Mouse (Mus musculus): ENCODE measurements at regions not wholly inside any gene's neighbourhood (a gene's known extent, or its start where the extent isn't known, plus 50 kb on each side); places are given as distances from the start of the nearest gene placed in this dataset.

DNA sequence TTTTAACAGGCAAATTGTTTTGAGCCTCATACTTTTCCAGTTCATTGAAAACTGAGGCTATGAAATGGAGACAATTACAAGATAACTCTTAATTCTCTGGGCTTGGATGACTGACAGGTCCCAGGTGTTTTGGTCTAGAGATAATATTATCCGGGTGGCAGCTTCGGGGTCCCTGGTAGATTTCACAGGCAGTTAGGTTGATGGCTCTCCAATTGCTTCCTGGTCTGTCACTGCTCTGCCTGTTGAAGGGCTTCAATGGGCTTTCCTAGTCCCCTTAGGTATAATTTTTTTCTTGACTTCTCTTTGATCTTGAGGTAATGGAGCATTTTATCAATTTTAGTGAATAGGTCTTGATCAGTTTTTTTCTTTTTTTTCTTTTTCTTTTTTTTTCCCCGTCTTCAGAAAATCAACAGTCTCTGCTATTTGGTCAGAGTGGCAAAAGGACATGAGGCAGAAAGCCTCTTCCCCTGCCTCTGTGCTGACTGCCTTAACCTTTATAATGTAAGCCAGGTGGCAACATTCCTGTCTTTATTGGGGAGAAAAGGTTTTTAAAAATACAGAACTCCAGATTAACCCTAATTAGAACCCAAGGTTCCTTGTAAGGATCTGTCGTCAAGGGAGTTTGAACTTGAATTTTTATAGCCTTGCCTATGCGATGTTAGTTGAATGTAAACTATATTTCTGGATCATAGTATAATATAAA lies 896.0 kb upstream of the Flrt2 start:
- Histone ChIP-seq H3K27ac (no peak overlapping the region), H3K9me3 (ENCODE audit: low read length) (no peaks in the 10 kb centered on the region), H3K27me3 (ENCODE audit: insufficient read depth, low read length) (no peaks in the 10 kb centered on the region), H3K9ac (replicated peaks; ENCODE audit: low read length) (no peak overlapping the region), H3K4me1 (ENCODE audit: insufficient read depth, low read length) (no peaks in the 10 kb centered on the region), H3K4me3 (ENCODE audit: low read length) (no peak overlapping the region), H3K4me2 (ENCODE audit: low read depth, low read length) (no peak overlapping the region), H3K36me3 (ENCODE audit: insufficient read depth, low read length) (no peaks in the 10 kb centered on the region)
- 67% methylated on average over 5 of the region's 5 CpGs for WGBS
- DNase-seq (ENCODE audit: low spot score) (no peak), ATAC-seq (no peak)
- no peak for TF ChIP-seq CTCF (IDR thresholded peaks at IDR 0.05; ENCODE audit: low read depth)

- no peaks in the 10 kb centered on the region for H3K4me1 ChIP-seq (ENCODE audit: insufficient read depth, low read length)
- WGBS = 85% methylated on average over 1 of the region's 1 CpGs
- TF ChIP-seq CTCF (IDR thresholded peaks at IDR 0.05; ENCODE audit: low read depth) = no peak
Measured at GRCm38 (mm10) chr12:94804692-94805091, 887.3 kb upstream of the Flrt2 start.

GRCm38 (mm10) chr12:94831400-94831799 lies 860.6 kb upstream of the Flrt2 start:
- 72% methylated on average over 2 of the region's 2 CpGs for WGBS
- ATAC-seq (no peak), DNase-seq (ENCODE audit: low spot score) (no peak)
- Histone ChIP-seq H3K9me3 (ENCODE audit: low read length) (no peaks in the 10 kb centered on the region), H3K4me1 (ENCODE audit: insufficient read depth, low read length) (no peaks in the 10 kb centered on the region), H3K27me3 (ENCODE audit: insufficient read depth, low read length) (no peaks in the 10 kb centered on the region), H3K9ac (replicated peaks; ENCODE audit: low read length) (no peak overlapping the region), H3K4me3 (ENCODE audit: low read length) (no peak overlapping the region), H3K27ac (no peak overlapping the region), H3K4me2 (ENCODE audit: low read depth, low read length) (no peak overlapping the region), H3K36me3 (ENCODE audit: insufficient read depth, low read length) (no peaks in the 10 kb centered on the region)
- TF ChIP-seq CTCF (IDR thresholded peaks at IDR 0.05; ENCODE audit: low read depth) = no peak

More at GRCm38 (mm10) chr12:94804692-94805091, 887.3 kb upstream of the Flrt2 start:
- Histone ChIP-seq H3K27ac (no peak overlapping the region), H3K9me3 (ENCODE audit: low read length) (no peaks in the 10 kb centered on the region), H3K9ac (replicated peaks; ENCODE audit: low read length) (no peak overlapping the region), H3K27me3 (ENCODE audit: insufficient read depth, low read length) (no peaks in the 10 kb centered on the region), H3K4me3 (ENCODE audit: low read length) (no peak overlapping the region), H3K36me3 (ENCODE audit: insufficient read depth, low read length) (no peaks in the 10 kb centered on the region), H3K4me2 (ENCODE audit: low read depth, low read length) (no peak overlapping the region)
- no peak for ATAC-seq
- DNase-seq (ENCODE audit: low spot score) = no peak

- TF ChIP-seq CTCF (IDR thresholded peaks at IDR 0.05; ENCODE audit: low read depth) = no peak
- Histone ChIP-seq H3K9ac (replicated peaks; ENCODE audit: low read length) (no peak overlapping the region), H3K4me3 (ENCODE audit: low read length) (no peak overlapping the region), H3K4me1 (ENCODE audit: insufficient read depth, low read length) (no peaks in the 10 kb centered on the region), H3K27me3 (ENCODE audit: insufficient read depth, low read length) (no peaks in the 10 kb centered on the region), H3K4me2 (ENCODE audit: low read depth, low read length) (no peak overlapping the region), H3K27ac (no peak overlapping the region), H3K36me3 (ENCODE audit: insufficient read depth, low read length) (no peaks in the 10 kb centered on the region), H3K9me3 (ENCODE audit: low read length) (no peaks in the 10 kb centered on the region)
- DNase-seq (ENCODE audit: low spot score) (no peak), ATAC-seq (no peak)
Measured at GRCm38 (mm10) chr12:94862720-94863119, 829.3 kb upstream of the Flrt2 start.

DNA sequence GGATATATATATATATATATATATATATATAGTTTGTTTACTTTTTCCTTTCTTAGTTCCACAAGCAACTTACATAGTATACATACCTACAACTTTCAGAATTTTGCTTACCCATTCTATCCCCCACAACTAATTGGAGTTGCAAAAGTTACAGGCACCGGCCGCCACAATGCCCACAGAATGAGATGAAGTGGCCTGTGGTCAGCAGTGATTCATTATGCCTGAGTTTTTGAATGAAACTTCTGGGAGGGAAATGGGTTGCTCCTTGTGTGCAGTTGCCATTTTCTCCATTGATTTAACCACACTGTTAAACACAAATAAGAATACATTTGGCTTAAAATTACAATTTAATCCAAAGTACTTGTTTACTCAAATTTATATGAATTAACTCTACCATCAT lies 781.2 kb upstream of the Flrt2 start:
- H3K4me2 ChIP-seq (ENCODE audit: low read depth, low read length) = no peak overlapping the region
- no peak overlapping the region for H3K27ac ChIP-seq
- DNase-seq (ENCODE audit: low spot score) (no peak), ATAC-seq (no peak)
- no peaks in the 10 kb centered on the region for H3K4me1 ChIP-seq (ENCODE audit: insufficient read depth, low read length)
- H3K27me3 ChIP-seq (ENCODE audit: insufficient read depth, low read length) = no peaks in the 10 kb centered on the region
- no peaks in the 10 kb centered on the region for H3K36me3 ChIP-seq (ENCODE audit: insufficient read depth, low read length)
- H3K9ac ChIP-seq (replicated peaks; ENCODE audit: low read length) = no peak overlapping the region
- no peak overlapping the region for H3K4me3 ChIP-seq (ENCODE audit: low read length)
- TF ChIP-seq CTCF (IDR thresholded peaks at IDR 0.05; ENCODE audit: low read depth) = no peak
- no peaks in the 10 kb centered on the region for H3K9me3 ChIP-seq (ENCODE audit: low read length)
- 82% methylated on average over 2 of the region's 2 CpGs for WGBS

DNA sequence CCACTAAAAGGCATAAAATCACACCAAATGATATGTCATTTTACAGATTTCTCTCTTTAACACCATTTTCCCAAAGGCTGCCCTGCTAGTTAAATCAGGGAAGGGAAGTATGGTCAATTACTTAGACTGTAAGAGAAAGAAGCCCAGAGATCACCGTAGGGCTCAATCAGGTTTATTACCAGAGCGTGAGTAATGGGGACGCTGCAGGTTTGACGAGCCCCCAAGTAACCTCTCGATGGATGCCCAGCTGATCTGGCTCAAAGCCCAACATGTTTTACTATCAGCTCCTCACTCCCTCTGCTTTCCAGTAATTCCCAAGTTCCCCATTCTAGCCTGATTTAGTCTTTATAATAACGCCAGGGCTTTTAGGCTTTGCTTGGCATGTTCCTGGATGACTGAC lies 749.0 kb upstream of the Flrt2 start:
- peak; percentile 21 for DNase-seq (ENCODE audit: low spot score)
- no peaks in the 10 kb centered on the region for H3K9me3 ChIP-seq (ENCODE audit: low read length)
- H3K9ac ChIP-seq (replicated peaks; ENCODE audit: low read length) = no peak overlapping the region
- no peak overlapping the region for H3K27ac ChIP-seq
- no peaks in the 10 kb centered on the region for H3K36me3 ChIP-seq (ENCODE audit: insufficient read depth, low read length)
- no peaks in the 10 kb centered on the region for H3K4me1 ChIP-seq (ENCODE audit: insufficient read depth, low read length)
- no peak overlapping the region for H3K4me2 ChIP-seq (ENCODE audit: low read depth, low read length)
- no peak overlapping the region for H3K4me3 ChIP-seq (ENCODE audit: low read length)
- no peak for ATAC-seq
- no peaks in the 10 kb centered on the region for H3K27me3 ChIP-seq (ENCODE audit: insufficient read depth, low read length)
- 77% methylated on average over 6 of the region's 6 CpGs for WGBS
- no peak for TF ChIP-seq CTCF (IDR thresholded peaks at IDR 0.05; ENCODE audit: low read depth)

Small RNA genes lying in the stretch of these regions (microRNA-seq; reads per million reads assigned to microRNA genes)
- 0 reads per million in 2 experiments for gene Mir8099-2
